Mouse (Mus musculus) thymus, postnatal 0 days (tissue): Measurements from ENCODE around the gene Zdhhc8. TPM values are rescaled to one million over a fixed set of nuclear protein-coding genes. Genes with fewer than 3 reads are reported as not detected.
A peak's percentile ranks its signal among the peaks of the same experiment; 100 is the strongest.

ENCODE experiments used
- DNase-seq: peaks from one replicate; pipeline ENCODE4 v3.0.0-alpha.2; 2015; ENCODE audit warnings: low spot score
- polyA plus RNA-seq: library from polyadenylated mRNA; unstranded; fragments of >200 nt; fragmentation: Nextera tagmentation; extraction: Ambion mirVana; gene quantifications from 2 replicates; pipeline ENCODE4 v1.2.1, GENCODE M21; 2015

Zdhhc8 gene
- polyA plus RNA-seq, result 25.2 and 27.1 TPM in 2 replicates

GRCm38 (mm10) chr16:18234671-18235388, at the start of gene Zdhhc8:
Gene Zdhhc8, minus strand, starts transcription at chr16:18235136.
- DNase-seq, result peak; percentile 74

- DNase-seq, result no peak
Observed at GRCm38 (mm10) chr16:18275166-18275565, 40.2 kb upstream of the Zdhhc8 start.

- DNase-seq, result peak; percentile 59
Observed at GRCm38 (mm10) chr16:18268182-18268581, 33.2 kb upstream of the Zdhhc8 start.

- no peak for DNase-seq
Observed at GRCm38 (mm10) chr16:18265024-18265423, 30.1 kb upstream of the Zdhhc8 start.

GRCm38 (mm10) chr16:18258221-18258620, 23.3 kb upstream of the Zdhhc8 start, which contains the start of gene Gm49776:
Gene Gm49776, minus strand, starts transcription at chr16:18258321.
- no peak for DNase-seq

GRCm38 (mm10) chr16:18253866-18254265, 18.9 kb upstream of the Zdhhc8 start:
- no peak for DNase-seq

GRCm38 (mm10) chr16:18252736-18253135, 17.8 kb upstream of the Zdhhc8 start:
- no peak for DNase-seq

- DNase-seq, result no peak
Observed at GRCm38 (mm10) chr16:18250828-18251790, 16.2 kb upstream of the Zdhhc8 start.

- no peak for DNase-seq
Observed at GRCm38 (mm10) chr16:18250231-18250630, 15.3 kb upstream of the Zdhhc8 start.

- DNase-seq, result peak; percentile 30
Observed at GRCm38 (mm10) chr16:18249364-18249967, 14.5 kb upstream of the Zdhhc8 start.

GRCm38 (mm10) chr16:18248433-18249363, 13.8 kb upstream of the Zdhhc8 start, which contains the start of the genes Trmt2a and Ranbp1:
Gene Trmt2a, plus strand, starts transcription at chr16:18248679.
Gene Ranbp1, minus strand, starts transcription at chr16:18248732.
- peak; percentile 98 for DNase-seq

- DNase-seq, result no peak
Observed at GRCm38 (mm10) chr16:18247521-18248399, 12.8 kb upstream of the Zdhhc8 start.

- no peak for DNase-seq
Observed at GRCm38 (mm10) chr16:18241581-18241980, 6.6 kb upstream of the Zdhhc8 start.

- no peak for DNase-seq
Observed at GRCm38 (mm10) chr16:18236676-18237501, 2.0 kb upstream of the Zdhhc8 start.

GRCm38 (mm10) chr16:18235389-18236065, 591 bp upstream of the Zdhhc8 start:
- no peak for DNase-seq

- DNase-seq, result peak; percentile 26
Observed at GRCm38 (mm10) chr16:18233919-18234670, 841 bp downstream of the Zdhhc8 start.

GRCm38 (mm10) chr16:18233451-18233850, 1.5 kb downstream of the Zdhhc8 start:
- DNase-seq, result peak; percentile 72
